Mouse (Mus musculus): ENCODE measurements at regions not wholly inside any gene's neighbourhood (a gene's known extent, or its start where the extent isn't known, plus 50 kb on each side); places are given as distances from the start of the nearest gene placed in this dataset.

DNA sequence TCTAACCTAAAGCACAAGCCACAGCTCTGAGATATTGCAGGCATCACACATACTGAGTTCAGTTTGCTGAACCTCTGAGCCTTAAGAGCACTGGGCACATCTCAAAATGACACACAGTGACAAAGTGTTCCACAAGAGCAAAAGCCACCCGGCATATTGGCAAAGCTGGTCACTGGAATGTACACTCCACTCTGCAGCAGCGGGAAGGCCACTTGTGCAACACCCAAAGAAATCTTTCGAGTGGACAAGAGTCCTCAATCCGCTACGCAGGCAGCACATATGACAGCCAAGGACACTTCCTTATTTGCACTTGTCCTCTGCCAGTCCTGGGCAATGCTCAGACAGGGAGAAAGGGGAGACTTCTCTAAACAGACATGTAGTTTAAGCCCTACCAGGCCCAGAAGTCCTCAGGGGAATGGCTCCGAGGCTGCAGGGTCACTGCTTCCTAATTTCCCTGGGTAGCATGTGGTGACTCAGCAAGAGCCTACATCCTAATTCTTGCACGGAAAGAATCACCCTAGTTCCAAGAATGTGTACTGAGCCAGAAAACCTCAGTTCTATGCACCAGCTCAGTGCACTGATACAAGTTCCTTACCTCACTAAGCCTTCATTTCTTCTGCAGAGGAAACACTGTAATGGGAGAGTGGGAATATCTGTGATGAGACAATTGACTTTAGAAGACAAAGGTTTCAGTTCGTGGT lies 144.5 kb upstream of the Ppargc1a start:
- TF ChIP-seq GATA1 (IDR thresholded peaks at IDR 0.05; ENCODE audit: low read length), result no peak

DNA sequence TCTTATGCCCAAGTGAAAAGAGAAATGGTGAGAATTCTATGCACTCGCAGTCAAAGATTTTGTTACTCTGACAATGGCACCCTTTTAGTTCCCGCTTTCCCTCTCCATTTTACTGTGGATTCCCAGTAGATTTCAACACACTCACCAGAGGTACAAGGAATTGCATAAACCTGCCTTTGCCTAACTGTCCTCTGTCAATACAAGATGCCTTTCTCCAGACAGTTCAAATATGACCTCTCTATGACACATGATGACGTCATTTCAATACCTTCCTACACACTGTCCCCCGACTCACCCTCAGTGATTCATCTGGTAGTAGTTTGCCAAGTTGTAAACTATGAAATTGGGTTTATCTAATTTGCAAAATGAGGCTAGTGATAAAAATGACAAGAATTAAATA lies 143.1 kb upstream of the Ppargc1a start:
- no peak for TF ChIP-seq GATA1 (IDR thresholded peaks at IDR 0.05; ENCODE audit: low read length)

DNA sequence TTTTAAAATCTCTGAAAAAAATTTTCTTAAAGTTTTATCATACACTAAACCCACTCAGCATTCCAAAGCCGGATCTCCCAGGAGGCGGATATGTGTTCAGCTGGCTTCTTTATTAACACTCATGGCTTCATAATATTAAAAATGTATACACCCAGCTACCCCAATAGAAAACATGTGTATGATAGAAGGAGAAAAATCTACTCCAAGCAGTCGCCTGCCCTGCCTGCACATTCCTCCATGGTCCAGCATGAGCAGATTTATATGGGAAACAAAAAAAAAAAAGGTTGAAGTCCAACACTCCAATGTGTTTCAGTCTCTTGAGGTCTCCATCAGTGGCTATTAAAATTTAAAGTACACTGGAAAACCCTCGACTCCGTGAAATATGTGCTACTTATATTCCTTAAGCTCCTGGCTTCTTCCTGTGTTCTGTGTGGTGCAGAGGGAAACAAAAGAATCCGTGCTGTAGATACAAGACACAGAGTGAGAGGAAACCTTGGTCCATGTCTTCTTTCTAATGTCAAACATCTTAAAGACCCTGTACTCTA lies 142.0 kb upstream of the Ppargc1a start:
- TF ChIP-seq GATA1 (IDR thresholded peaks at IDR 0.05; ENCODE audit: low read length), result no peak

DNA sequence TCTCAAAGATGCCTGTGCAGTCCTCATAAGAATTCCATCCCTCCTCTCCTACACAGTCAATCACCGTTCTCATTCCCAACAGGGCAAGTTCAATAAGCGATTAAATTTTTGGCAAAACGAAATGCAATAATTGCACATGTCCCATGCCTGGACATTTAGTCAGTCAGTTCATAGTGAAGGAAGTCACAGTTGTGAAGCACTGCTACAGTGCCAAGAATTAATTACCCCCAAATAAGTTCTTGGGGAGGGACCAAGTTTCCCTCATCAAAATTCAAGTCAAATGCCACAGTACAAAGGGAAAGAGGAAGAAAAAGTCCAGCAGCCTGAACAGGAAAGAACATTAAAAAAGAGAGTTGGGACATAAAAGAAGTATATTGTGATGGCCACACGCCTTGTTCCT lies 112.4 kb upstream of the Ppargc1a start:
- TF ChIP-seq GATA1 (IDR thresholded peaks at IDR 0.05; ENCODE audit: low read length), result no peak

DNA sequence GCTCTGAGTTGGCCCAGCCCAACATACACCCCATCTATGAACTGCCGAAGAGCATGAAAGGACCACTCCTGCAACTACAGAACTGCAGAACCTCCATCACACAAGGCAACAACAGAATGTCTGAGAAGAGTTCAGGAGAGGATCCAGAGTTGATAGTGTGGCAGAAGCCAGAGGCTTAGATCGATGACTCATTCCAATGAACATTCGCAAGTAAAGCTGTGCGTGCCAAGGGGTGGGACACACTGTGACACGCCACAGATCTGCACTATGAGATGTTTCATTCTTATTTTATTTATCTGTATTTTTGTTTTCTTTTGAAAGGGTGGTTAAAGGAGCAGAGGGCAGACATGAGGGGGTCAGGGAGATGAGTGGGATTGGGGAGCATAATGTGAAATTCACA lies 103.7 kb upstream of the Ppargc1a start:
- no peak for TF ChIP-seq GATA1 (IDR thresholded peaks at IDR 0.05; ENCODE audit: low read length)

DNA sequence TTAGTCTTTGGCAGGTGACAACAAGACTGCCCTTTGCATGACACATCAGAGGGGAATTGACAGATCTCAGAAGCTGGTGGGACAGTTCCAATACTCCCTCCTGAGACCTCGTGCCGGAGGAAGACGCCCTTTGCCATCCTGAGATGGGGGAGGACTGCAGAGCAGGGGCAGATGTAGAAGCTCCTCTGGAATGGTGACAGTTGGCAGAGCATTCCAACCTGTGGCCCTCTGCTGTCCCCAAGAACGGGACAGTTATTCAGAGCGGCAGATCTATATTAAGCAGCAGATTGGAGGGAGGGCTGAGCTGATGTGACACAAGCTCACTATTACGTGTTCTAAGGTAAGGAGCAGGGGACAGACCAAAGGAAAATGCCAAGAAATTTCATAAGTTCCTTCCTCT lies 97.7 kb upstream of the Ppargc1a start:
- no peak for TF ChIP-seq GATA1 (IDR thresholded peaks at IDR 0.05; ENCODE audit: low read length)

DNA sequence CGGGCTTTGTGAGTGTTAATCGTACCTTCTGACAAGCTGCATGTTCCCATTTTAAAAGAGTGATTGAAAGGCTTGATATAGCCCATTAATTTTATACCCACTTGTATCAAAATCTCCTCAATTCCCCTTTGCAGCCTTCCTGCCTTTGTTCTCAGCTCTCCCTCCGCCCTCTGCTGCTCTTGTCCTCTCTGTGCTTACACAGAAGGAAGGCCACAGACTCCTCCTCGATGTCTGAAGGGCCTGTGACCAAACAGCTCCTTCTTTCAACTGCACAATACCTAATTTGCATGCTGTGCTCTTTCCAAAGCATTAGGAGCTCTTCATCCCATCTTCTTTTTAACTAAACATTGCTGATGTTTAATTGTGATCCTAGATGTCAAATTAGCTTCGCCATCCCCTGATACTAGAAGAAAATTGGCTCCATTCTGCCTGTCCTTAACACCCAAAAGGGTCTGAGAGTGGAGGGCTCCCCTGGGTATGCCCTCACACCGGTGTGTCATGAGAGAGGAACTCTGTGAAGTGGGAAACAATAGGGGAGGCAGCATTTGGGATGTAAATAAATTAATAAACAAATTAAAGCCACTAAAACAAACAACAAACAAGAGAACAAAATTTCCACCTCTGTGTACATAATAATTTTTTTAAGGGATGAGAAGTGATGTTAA lies 90.8 kb upstream of the Ppargc1a start:
- no peak for TF ChIP-seq GATA1 (IDR thresholded peaks at IDR 0.05; ENCODE audit: low read length)

DNA sequence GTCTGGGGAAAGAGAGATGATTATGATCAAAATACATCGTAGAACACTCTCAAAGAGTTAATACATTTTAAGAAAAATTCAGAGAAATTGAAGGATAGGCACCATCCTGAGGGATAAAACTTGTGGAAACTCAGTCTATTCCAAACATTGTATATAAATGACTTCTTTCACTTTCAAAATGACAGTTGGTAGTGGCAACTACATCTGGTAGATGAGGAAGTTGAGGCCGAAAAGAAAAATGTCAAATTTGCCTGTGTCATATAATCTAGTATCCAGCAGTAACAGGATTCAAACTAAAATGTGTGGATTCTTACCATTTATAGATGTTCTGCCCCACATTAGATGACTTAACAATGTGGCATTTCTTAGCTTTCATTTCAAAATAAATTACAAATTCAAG lies 86.0 kb upstream of the Ppargc1a start:
- TF ChIP-seq GATA1 (IDR thresholded peaks at IDR 0.05; ENCODE audit: low read length), result no peak

DNA sequence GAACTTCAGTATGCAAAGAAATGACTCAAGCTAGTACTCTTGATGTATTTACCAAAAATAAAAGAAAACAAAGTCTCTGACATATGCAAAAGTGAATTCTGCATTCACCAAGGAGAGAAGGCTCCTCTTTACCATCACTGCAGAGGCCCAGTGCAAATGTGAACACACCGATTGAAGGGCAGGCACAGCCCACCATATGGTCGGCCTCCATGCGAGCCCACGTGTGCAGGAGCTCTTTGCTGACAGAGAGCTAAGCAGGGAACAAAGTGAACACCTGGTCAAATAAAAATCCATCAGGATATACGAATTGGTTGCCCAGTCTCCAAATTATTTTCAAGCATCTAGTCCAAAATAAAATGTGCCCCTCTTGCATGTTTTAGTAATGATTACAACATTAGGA lies 56.9 kb upstream of the Ppargc1a start:
- TF ChIP-seq GATA1 (IDR thresholded peaks at IDR 0.05; ENCODE audit: low read length), result no peak
